Mouse (Mus musculus) midbrain, embryonic 10.5 days (tissue): ENCODE data around the gene Cdh22. TPM values are rescaled to one million over a fixed set of nuclear protein-coding genes. Genes with fewer than 3 reads are reported as not detected.

Experiments
- DNase-seq: peaks from one replicate; pipeline ENCODE4 v3.0.0-alpha.2; 2017; ENCODE audit warnings: low spot score
- H3K27ac ChIP-seq: fragments of 300-500 bp; sonication (generic); replicated peaks from 2 replicates; pipeline ENCODE4 v1.5.1; 2016; ENCODE audit warnings: mild to moderate bottlenecking
- H3K27me3 ChIP-seq: fragments of 300-500 bp; sonication (generic); 2 replicates; pipeline ENCODE4 v1.6.1; 2016; ENCODE audit warnings: low read depth, mild to moderate bottlenecking; ENCODE audit not compliant: poor library complexity, severe bottlenecking
- H3K36me3 ChIP-seq: fragments of 300-500 bp; sonication (generic); 2 replicates; pipeline ENCODE4 v1.6.1; 2016; ENCODE audit warnings: mild to moderate bottlenecking, moderate library complexity
- H3K4me1 ChIP-seq: fragments of 300-500 bp; sonication (generic); 2 replicates; pipeline ENCODE4 v1.6.1; 2016
- H3K4me3 ChIP-seq: fragments of 300-500 bp; sonication (generic); 2 replicates; pipeline ENCODE4 v1.5.1; 2016; ENCODE audit warnings: mild to moderate bottlenecking, moderate library complexity
- H3K9me3 ChIP-seq: fragments of 300-500 bp; sonication (generic); replicated peaks from 2 replicates; pipeline ENCODE4 v1.6.1; 2016; ENCODE audit warnings: mild to moderate bottlenecking
- WGBS: fragments of 180-500 bp; shearing (Covaris S2); methylation state at CpG from one replicate; pipeline ENCODE4 v1.1.7; 2016; 5-methylcytosine and 5-hydroxymethylcytosine counted together
- polyA plus RNA-seq: library from polyadenylated mRNA; unstranded; fragments of >200 nt; fragmentation: Nextera tagmentation; extraction: Ambion mirVana; gene quantifications from 2 replicates; pipeline ENCODE4 v1.2.1, GENCODE M21; 2016

The Cdh22 gene
- polyA plus RNA-seq, 1 experiment from 2014 or later, result 3.9 TPM

GRCm38 (mm10) chr2:165242575-165242974, 7.9 kb upstream of the Cdh22 start:
- Histone ChIP-seq H3K27me3 (peaks cover 100% of the 10 kb centered on the region), H3K27ac (no peak overlapping the region), H3K4me3 (0 out of 2 replicates have a peak overlapping the region, but pooled peaks have one; percentile 11), H3K9me3 (no peaks in the 10 kb centered on the region), H3K4me1 (peaks cover 55% of the 10 kb centered on the region), H3K36me3 (no peaks in the 10 kb centered on the region)
- DNase-seq, result no peak
- WGBS, result 3% methylated on average over 13 of the region's 13 CpGs

GRCm38 (mm10) chr2:165241786-165242185, 7.1 kb upstream of the Cdh22 start:
- Histone ChIP-seq H3K9me3 (no peaks in the 10 kb centered on the region), H3K27me3 (peaks cover 100% of the 10 kb centered on the region), H3K36me3 (no peaks in the 10 kb centered on the region), H3K4me3 (no peak overlapping the region), H3K4me1 (peaks cover 47% of the 10 kb centered on the region), H3K27ac (no peak overlapping the region)
- no peak for DNase-seq
- 61% methylated on average over 7 of the region's 7 CpGs for WGBS

- no peak overlapping the region for H3K27ac ChIP-seq
- peaks cover 41% of the 10 kb centered on the region for H3K4me1 ChIP-seq
- 37% methylated on average over 8 of the region's 8 CpGs for WGBS
- DNase-seq, result no peak
- peaks cover 100% of the 10 kb centered on the region for H3K27me3 ChIP-seq
- no peaks in the 10 kb centered on the region for H3K9me3 ChIP-seq
- H3K4me3 ChIP-seq, result no peak overlapping the region
- H3K36me3 ChIP-seq, result no peaks in the 10 kb centered on the region
Measured at GRCm38 (mm10) chr2:165240371-165240770, 5.7 kb upstream of the Cdh22 start.

GRCm38 (mm10) chr2:165239533-165240144, 5.0 kb upstream of the Cdh22 start:
- Histone ChIP-seq H3K27me3 (peaks cover 100% of the 10 kb centered on the region), H3K9me3 (no peaks in the 10 kb centered on the region), H3K4me3 (no peak overlapping the region), H3K4me1 (peaks cover 48% of the 10 kb centered on the region), H3K27ac (no peak overlapping the region), H3K36me3 (no peaks in the 10 kb centered on the region)
- no peak for DNase-seq
- 21% methylated on average over 15 of the region's 15 CpGs for WGBS

GRCm38 (mm10) chr2:165238416-165239145, 3.9 kb upstream of the Cdh22 start:
- no peaks in the 10 kb centered on the region for H3K36me3 ChIP-seq
- H3K4me3 ChIP-seq, result peak overlapping the region; percentile 7; the same call in 1 of the 2 replicates
- no peaks in the 10 kb centered on the region for H3K9me3 ChIP-seq
- peak overlapping the region; percentile 67 for H3K27ac ChIP-seq
- peak; percentile 50 for DNase-seq
- peaks cover 100% of the 10 kb centered on the region for H3K27me3 ChIP-seq
- WGBS, result 6% methylated on average over 12 of the region's 12 CpGs
- H3K4me1 ChIP-seq, result peaks cover 57% of the 10 kb centered on the region

- peaks cover 100% of the 10 kb centered on the region for H3K27me3 ChIP-seq
- no peaks in the 10 kb centered on the region for H3K9me3 ChIP-seq
- H3K4me3 ChIP-seq, result peak overlapping the region; percentile 69
- H3K4me1 ChIP-seq, result peaks cover 63% of the 10 kb centered on the region
- WGBS, result under 1% methylated on average over 41 of the region's 41 CpGs
- H3K36me3 ChIP-seq, result no peaks in the 10 kb centered on the region
- DNase-seq, result no peak
- peak overlapping the region; percentile 87 for H3K27ac ChIP-seq
Measured at GRCm38 (mm10) chr2:165234291-165234612, 401 bp downstream of the Cdh22 start.

GRCm38 (mm10) chr2:165233491-165234290, 962 bp downstream of the Cdh22 start:
- no peaks in the 10 kb centered on the region for H3K9me3 ChIP-seq
- peak overlapping the region; percentile 69 for H3K4me3 ChIP-seq
- H3K36me3 ChIP-seq, result no peaks in the 10 kb centered on the region
- peaks cover 62% of the 10 kb centered on the region for H3K4me1 ChIP-seq
- H3K27me3 ChIP-seq, result peaks cover 100% of the 10 kb centered on the region
- WGBS, result under 1% methylated on average over 82 of the region's 82 CpGs
- H3K27ac ChIP-seq, result peak overlapping the region; percentile 87
- DNase-seq, result peak; percentile 76

GRCm38 (mm10) chr2:165229050-165229449, 5.6 kb downstream of the Cdh22 start:
- H3K36me3 ChIP-seq, result no peaks in the 10 kb centered on the region
- H3K27me3 ChIP-seq, result peaks cover 91% of the 10 kb centered on the region
- 88% methylated on average over 11 of the region's 11 CpGs for WGBS
- H3K4me1 ChIP-seq, result peaks cover 42% of the 10 kb centered on the region
- no peak for DNase-seq
- no peaks in the 10 kb centered on the region for H3K9me3 ChIP-seq
- no peak overlapping the region for H3K4me3 ChIP-seq
- H3K27ac ChIP-seq, result no peak overlapping the region

GRCm38 (mm10) chr2:165223837-165224236, 10.8 kb downstream of the Cdh22 start:
- Histone ChIP-seq H3K36me3 (no peaks in the 10 kb centered on the region), H3K27ac (no peak overlapping the region; the same call in 1 of the 2 replicates), H3K27me3 (peaks cover 90% of the 10 kb centered on the region), H3K4me3 (no peak overlapping the region), H3K4me1 (peaks cover 62% of the 10 kb centered on the region), H3K9me3 (no peaks in the 10 kb centered on the region)
- no peak for DNase-seq
- WGBS, result 77% methylated on average over 4 of the region's 4 CpGs

GRCm38 (mm10) chr2:165221952-165222351, 12.7 kb downstream of the Cdh22 start:
- 16% methylated on average over 9 of the region's 9 CpGs for WGBS
- Histone ChIP-seq H3K4me3 (peak overlapping the region; percentile 31; the same call in 1 of the 2 replicates), H3K9me3 (no peaks in the 10 kb centered on the region), H3K4me1 (peaks cover 76% of the 10 kb centered on the region), H3K36me3 (no peaks in the 10 kb centered on the region), H3K27me3 (peaks cover 98% of the 10 kb centered on the region), H3K27ac (peak overlapping the region; percentile 39)
- DNase-seq, result peak; percentile 51

GRCm38 (mm10) chr2:165220347-165220945, 14.2 kb downstream of the Cdh22 start:
- DNase-seq, result no peak
- 78% methylated on average over 8 of the region's 8 CpGs for WGBS

GRCm38 (mm10) chr2:165218954-165219353, 15.7 kb downstream of the Cdh22 start:
- H3K27ac ChIP-seq, result peak overlapping the region; percentile 73
- DNase-seq, result no peak

More at GRCm38 (mm10) chr2:165220347-165220945, 14.2 kb downstream of the Cdh22 start:
- Histone ChIP-seq H3K36me3 (no peaks in the 10 kb centered on the region), H3K4me3 (no peak overlapping the region), H3K4me1 (peaks cover 86% of the 10 kb centered on the region), H3K27ac (no peak overlapping the region), H3K27me3 (peaks cover 97% of the 10 kb centered on the region), H3K9me3 (no peaks in the 10 kb centered on the region)

More at GRCm38 (mm10) chr2:165218954-165219353, 15.7 kb downstream of the Cdh22 start:
- Histone ChIP-seq H3K27me3 (peaks cover 97% of the 10 kb centered on the region), H3K36me3 (no peaks in the 10 kb centered on the region), H3K4me3 (no peak overlapping the region), H3K9me3 (no peaks in the 10 kb centered on the region), H3K4me1 (peaks cover 92% of the 10 kb centered on the region)
- 62% methylated on average over 8 of the region's 8 CpGs for WGBS
